Mouse (Mus musculus) liver, adult 2 months (tissue): ENCODE data around the gene Ptprh.

Experiments
- CTCF ChIP-seq: fragments of 200-500 bp; IDR thresholded peaks from 2 replicates; pipeline ENCODE4 v1.5.1; 2011; ENCODE audit warnings: low read depth, low read length, control low read depth
- POLR2A ChIP-seq: fragments of 200-500 bp; IDR thresholded peaks from 2 replicates; pipeline ENCODE4 v1.6.1; 2011; ENCODE audit warnings: low read length, control low read depth; ENCODE audit not compliant: insufficient read depth; ENCODE audit errors: extremely low read depth

GRCm38 (mm10) chr7:4612386-4612785 lies 8.5 kb upstream of the Ptprh start:
- TF ChIP-seq POLR2A (no peak), CTCF (no peak)
